Mouse (Mus musculus): ENCODE results near the gene Unc13b.

GRCm38 (mm10) chr4:43031237-43031995, 27.3 kb upstream of the Unc13b start, which contains the start of gene Stoml2:
- TF ChIP-seq CTCF (IDR thresholded peaks at IDR 0.05; ENCODE audit: extremely low read depth, insufficient read depth, insufficient read length, insufficient replicate concordance) (no peak), POLR2A (IDR thresholded peaks at IDR 0.05; ENCODE audit: low read depth, low read length) (peak; percentile 70)

Measured in spleen, adult 2 months (tissue).